Mouse (Mus musculus): ENCODE data around the gene Spice1. TPM values are rescaled to one million over a fixed set of nuclear protein-coding genes. Genes with fewer than 3 reads are reported as not detected.
A peak's percentile ranks its signal among the peaks of the same experiment; 100 is the strongest.

Spice1 gene
- total and polyA plus RNA-seq, 3 experiments, result 4.4 to 26.9 (median 14.9) TPM

GRCm38 (mm10) chr16:44365522-44365921, 18.6 kb downstream of the Spice1 start:
- no peak for DNase-seq

GRCm38 (mm10) chr16:44375459-44375858, 28.5 kb downstream of the Spice1 start:
- DNase-seq, result no peak

GRCm38 (mm10) chr16:44380006-44380405, 33.1 kb downstream of the Spice1 start:
- no peak for DNase-seq

GRCm38 (mm10) chr16:44381578-44381977, 34.7 kb downstream of the Spice1 start:
- DNase-seq, result no peak

DNA sequence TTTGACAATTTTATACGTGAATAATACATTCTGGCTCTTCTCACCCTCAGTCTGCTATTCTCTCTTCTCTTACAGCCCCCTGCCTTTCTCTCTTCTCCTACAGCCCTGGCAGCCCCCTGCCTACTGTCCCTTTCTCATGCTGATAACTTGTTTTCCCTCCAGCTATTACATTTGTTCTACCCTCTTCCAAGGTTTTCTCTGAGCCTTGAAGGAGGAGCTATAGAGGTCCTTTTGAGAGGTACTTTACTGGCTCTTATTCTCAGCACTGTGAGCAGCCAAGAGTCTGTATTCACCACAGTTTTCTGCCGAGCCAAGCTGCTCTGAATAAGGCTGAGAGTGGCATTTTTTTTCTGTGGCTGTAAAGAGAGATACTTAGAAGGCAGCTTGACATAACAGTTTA, 36.6 kb downstream of the Spice1 start:
- DNase-seq, result no peak

GRCm38 (mm10) chr16:44384251-44384650, 37.3 kb downstream of the Spice1 start:
- no peak for DNase-seq

GRCm38 (mm10) chr16:44391877-44392548, 45.1 kb downstream of the Spice1 start:
- DNase-seq, result peak; percentile 76

DNA sequence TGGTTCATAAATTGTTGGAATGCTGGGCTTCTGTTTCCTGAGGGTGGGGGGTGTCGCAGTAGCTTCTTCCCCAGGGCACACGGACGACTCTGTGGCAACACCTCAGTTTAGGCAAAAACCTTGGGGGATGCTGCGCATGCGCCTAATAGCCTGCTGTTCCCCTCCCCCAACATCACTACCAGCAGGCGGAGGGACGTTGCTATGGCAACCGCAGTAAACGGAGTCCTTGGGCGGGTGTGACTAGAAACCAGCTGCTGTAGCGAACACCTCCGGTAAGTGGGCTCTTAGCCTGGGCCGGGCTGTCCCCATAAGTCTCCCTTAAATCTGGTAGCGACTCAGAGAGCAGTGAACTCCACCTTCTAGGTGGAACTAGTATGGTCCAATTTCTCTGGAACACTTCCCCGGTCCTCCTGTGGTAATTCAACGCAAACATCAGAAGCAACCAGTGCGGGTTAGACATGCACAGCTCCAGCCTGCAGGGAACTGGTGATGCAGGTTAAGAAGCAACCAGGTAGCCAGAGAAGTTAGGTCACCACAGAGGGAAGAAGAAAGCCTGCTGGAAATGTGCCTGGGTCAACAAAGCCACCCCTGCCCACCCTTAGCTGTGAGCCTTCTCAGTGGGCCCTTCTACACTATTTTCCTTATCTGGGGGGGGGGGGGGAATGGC, 47.8 kb downstream of the Spice1 start, which contains the start of gene Cfap44:
TSS of gene Cfap44 (plus strand) at position 220 of the 667 bp plus-strand sequence.
- DNase-seq, result peak; percentile 82

DNA sequence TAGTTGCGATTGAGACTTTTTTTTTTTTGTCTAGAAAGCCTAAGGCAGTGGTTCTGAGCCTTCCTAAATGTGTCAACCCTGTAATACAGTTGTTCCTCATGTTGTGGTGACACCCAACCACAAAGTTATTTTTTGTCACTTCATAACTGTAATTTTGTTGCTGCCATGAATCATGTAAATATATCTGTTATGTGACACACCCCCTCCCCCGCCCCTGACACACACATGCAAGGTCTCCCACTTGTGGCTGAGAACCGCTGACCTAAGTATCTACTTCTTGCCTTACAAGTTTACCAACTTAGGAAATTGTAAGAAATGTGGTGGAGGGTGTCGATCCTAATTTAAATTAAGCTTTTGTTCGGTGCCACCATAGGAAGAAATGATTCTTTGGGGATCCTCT, 58.0 kb downstream of the Spice1 start:
- DNase-seq, result no peak

DNA sequence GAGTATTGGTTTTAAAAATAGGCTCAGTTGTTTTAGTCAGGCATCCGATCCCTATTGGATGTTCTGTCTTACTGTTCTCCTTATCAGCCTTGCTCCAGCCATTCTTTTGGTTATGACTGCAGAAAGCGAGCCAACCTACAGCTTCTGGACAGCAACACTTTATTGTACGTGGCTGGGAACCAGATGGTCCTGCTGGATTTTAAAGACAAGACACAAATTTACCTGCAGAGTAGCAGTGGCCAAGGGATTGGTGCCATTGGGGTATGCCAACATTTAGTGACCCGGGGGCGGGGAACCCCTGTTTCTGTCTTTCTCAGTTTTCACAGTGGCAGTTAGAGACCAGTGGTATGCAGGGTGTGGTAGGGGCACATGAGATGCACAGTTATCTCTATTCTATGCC, 60.3 kb downstream of the Spice1 start:
- DNase-seq, result no peak

GRCm38 (mm10) chr16:44408290-44408689, 61.4 kb downstream of the Spice1 start:
- DNase-seq, result no peak

DNA sequence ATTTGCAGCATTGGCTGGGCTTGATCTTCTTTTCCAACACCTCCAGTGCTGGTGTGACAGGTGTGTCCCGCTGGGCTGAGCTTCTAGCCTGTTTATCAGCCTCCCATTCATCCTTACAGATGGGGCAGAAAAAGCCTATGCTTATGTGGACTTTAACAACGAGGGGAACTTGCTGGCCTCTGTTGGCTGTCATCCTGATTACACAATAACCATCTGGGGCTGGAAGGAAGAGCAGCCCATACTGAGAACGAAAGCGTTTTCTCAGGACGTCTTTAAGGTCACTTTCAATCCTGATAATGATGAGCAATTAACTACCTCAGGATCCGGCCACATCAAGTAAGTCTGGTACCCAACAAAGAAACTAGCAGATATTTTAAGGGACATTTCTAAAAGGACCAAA, 63.3 kb downstream of the Spice1 start:
- no peak for DNase-seq

- DNase-seq, result no peak
Observed at GRCm38 (mm10) chr16:44417596-44417995, 70.7 kb downstream of the Spice1 start.

DNA sequence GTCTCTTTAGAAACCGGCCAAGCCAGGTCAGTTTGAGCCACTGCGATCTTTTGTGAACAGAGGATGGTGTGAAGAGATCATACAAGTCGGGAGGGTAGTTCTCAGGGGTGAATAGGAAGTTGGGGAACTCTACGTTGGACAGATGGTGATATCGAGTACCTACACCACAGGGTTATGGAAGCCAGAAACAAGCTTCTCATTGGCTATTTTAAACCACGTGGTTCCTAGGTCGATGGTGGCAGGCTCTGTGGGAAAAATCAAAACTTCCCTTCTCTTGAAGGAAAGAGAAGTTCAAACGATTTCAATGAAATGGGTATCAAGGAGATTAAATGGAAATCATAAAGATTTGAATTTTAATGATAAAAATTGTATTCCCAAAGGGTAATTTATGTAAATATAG, 74.8 kb downstream of the Spice1 start:
- no peak for DNase-seq

- no peak for DNase-seq
Observed at GRCm38 (mm10) chr16:44423499-44423898, 76.6 kb downstream of the Spice1 start.

DNA sequence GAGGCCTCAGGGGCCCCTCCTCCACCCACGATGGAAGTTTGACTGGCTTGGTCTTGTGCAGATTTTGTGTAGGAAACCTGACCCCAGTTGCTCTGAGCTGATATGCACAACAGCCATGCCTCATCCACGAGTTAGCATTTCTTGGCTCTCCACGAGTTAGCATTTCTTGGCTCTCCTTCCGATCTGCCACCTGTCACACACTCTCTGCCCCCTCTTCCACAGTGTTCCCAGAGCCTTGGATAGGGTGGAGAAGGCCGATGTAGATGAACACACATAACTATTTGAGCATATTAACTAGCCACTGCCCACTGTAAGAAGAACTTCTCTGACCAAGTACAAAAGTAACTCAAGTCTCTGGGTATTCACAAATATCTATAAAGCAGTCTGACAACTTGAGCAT, 81.5 kb downstream of the Spice1 start:
- DNase-seq, result no peak

DNA sequence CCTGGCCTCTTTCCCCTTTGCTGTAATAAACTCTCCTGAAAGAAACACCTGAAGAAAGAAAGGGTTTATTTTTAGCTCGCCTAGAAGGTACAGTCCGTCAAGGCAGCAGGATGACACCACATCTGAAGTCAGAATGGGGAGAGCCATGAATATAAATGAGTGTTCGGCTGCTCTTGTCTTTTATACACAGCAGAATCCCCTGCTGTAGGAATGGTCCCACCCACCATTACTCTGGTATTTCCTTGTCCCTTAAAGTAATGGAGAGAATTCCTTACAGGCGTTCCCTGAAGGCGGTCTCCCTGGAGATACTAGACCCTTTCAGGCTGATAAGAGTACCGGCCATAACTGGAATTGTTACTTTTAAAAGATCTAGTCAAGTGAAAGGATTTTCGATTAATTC, 83.1 kb downstream of the Spice1 start:
- DNase-seq, result no peak

DNA sequence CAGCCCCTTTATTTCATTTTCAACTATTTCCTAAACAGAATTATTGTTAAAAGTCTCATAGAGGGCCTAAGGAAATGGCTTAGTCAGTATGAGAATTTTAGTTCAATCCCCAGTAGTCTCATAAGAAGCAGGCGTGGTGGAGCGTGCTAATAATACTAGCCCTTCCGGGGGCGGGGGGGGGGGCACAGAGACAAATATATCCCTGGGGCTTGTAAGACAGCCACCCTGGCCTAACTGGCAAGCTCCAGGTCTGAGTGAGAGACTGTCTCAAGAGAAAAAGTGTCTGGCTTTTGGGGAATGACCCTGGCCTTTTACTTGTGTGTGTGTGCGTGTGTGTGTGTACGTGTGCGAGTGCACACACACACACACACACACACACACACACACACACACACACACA, 88.0 kb downstream of the Spice1 start:
- DNase-seq, result no peak

DNA sequence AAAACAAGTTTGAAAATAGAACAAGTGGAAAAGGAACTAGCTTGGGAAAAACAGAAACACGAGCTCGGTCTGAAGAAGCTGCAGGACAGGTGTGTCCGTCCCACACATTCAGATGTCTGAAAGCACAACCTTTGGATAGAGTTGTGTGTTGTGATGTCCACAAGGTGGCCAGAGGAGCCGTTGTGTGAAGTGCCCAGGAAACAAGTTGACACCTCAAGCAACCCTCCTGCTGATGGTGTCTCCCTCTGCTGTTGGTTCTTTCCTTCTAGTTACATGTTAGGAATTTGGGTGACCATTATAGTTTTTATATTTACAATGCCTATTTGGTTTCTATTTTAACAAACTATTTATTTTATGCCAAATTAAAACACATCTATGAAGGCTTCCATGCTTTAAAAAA, 88.6 kb downstream of the Spice1 start:
- no peak for DNase-seq

All from adrenal gland, adult 2 months (tissue).